Mouse (Mus musculus): ENCODE data around the gene Kctd19. TPM values are rescaled to one million over a fixed set of nuclear protein-coding genes. Genes with fewer than 3 reads are reported as not detected.

Kctd19 gene
- polyA plus RNA-seq, 1 experiment from 2014 or later: not detected

Other genes starting within 250 kb of the Kctd19 start
- gene Cbfb, start 242.8 kb downstream of the Kctd19 start, polyA plus RNA-seq (2014; fragmentation: Nextera tagmentation; extraction: Ambion mirVana): 119 and 139 TPM in 2 replicates
- gene D230025D16Rik, start 188.4 kb downstream of the Kctd19 start, polyA plus RNA-seq (2014; fragmentation: Nextera tagmentation; extraction: Ambion mirVana): 30.8 and 31.5 TPM in 2 replicates
- 2.3 and 3.3 TPM in 2 replicates for gene B3gnt9, start 158.3 kb downstream of the Kctd19 start, polyA plus RNA-seq (2014; fragmentation: Nextera tagmentation; extraction: Ambion mirVana)
- 14.0 and 16.6 TPM in 2 replicates for gene Tradd, start 148.9 kb downstream of the Kctd19 start, polyA plus RNA-seq (2014; fragmentation: Nextera tagmentation; extraction: Ambion mirVana)
- gene Fbxl8, start 148.9 kb downstream of the Kctd19 start, polyA plus RNA-seq (2014; fragmentation: Nextera tagmentation; extraction: Ambion mirVana): 1.2 and 2.0 TPM in 2 replicates
- gene Hsf4, start 143.7 kb downstream of the Kctd19 start, polyA plus RNA-seq (2014; fragmentation: Nextera tagmentation; extraction: Ambion mirVana): 0.13 TPM in 1 of 2 replicates, not detected in the other
- 0.84 and 1.2 TPM in 2 replicates for gene Nol3, start 137.4 kb downstream of the Kctd19 start, polyA plus RNA-seq (2014; fragmentation: Nextera tagmentation; extraction: Ambion mirVana)
- gene 4931428F04Rik, start 123.6 kb downstream of the Kctd19 start, polyA plus RNA-seq (2014; fragmentation: Nextera tagmentation; extraction: Ambion mirVana): 23.6 and 25.2 TPM in 2 replicates
- gene Exoc3l, start 117.4 kb downstream of the Kctd19 start, polyA plus RNA-seq (2014; fragmentation: Nextera tagmentation; extraction: Ambion mirVana): 7.2 and 8.2 TPM in 2 replicates
- gene E2f4, start 115.8 kb downstream of the Kctd19 start, polyA plus RNA-seq (2014; fragmentation: Nextera tagmentation; extraction: Ambion mirVana): 103 and 110 TPM in 2 replicates
- gene Elmo3, start 107.9 kb downstream of the Kctd19 start, polyA plus RNA-seq (2014; fragmentation: Nextera tagmentation; extraction: Ambion mirVana): 2.8 and 3.3 TPM in 2 replicates
- gene Lrrc29, start 87.2 kb downstream of the Kctd19 start, polyA plus RNA-seq (2014; fragmentation: Nextera tagmentation; extraction: Ambion mirVana): 0.83 and 0.98 TPM in 2 replicates
- gene Tmem208, start 87.1 kb downstream of the Kctd19 start, polyA plus RNA-seq (2014; fragmentation: Nextera tagmentation; extraction: Ambion mirVana): 91.7 and 99.6 TPM in 2 replicates
- 1.8 and 2.6 TPM in 2 replicates for gene Fhod1, start 65.5 kb downstream of the Kctd19 start, polyA plus RNA-seq (2014; fragmentation: Nextera tagmentation; extraction: Ambion mirVana)
- gene Slc9a5, start 64.7 kb downstream of the Kctd19 start, polyA plus RNA-seq (2014; fragmentation: Nextera tagmentation; extraction: Ambion mirVana): 3.8 and 4.0 TPM in 2 replicates
- gene Plekhg4, start 40.2 kb downstream of the Kctd19 start, polyA plus RNA-seq (2014; fragmentation: Nextera tagmentation; extraction: Ambion mirVana): 0.28 and 0.29 TPM in 2 replicates
- 0.39 and 0.49 TPM in 2 replicates for gene Lrrc36, start 69 bp upstream of the Kctd19 start, polyA plus RNA-seq (2014; fragmentation: Nextera tagmentation; extraction: Ambion mirVana)
- gene Tppp3, start 58.0 kb upstream of the Kctd19 start, polyA plus RNA-seq (2014; fragmentation: Nextera tagmentation; extraction: Ambion mirVana): 49.5 and 59.1 TPM in 2 replicates
- gene Zdhhc1, start 83.4 kb upstream of the Kctd19 start, polyA plus RNA-seq (2014; fragmentation: Nextera tagmentation; extraction: Ambion mirVana): 15.0 and 17.9 TPM in 2 replicates
- 11.9 and 12.6 TPM in 2 replicates for gene Hsd11b2, start 105.3 kb upstream of the Kctd19 start, polyA plus RNA-seq (2014; fragmentation: Nextera tagmentation; extraction: Ambion mirVana)
- 89.8 and 95.5 TPM in 2 replicates for gene Atp6v0d1, start 152.5 kb upstream of the Kctd19 start, polyA plus RNA-seq (2014; fragmentation: Nextera tagmentation; extraction: Ambion mirVana)
- gene Ripor1, start 191.8 kb upstream of the Kctd19 start, polyA plus RNA-seq (2014; fragmentation: Nextera tagmentation; extraction: Ambion mirVana): 7.3 and 8.7 TPM in 2 replicates
- gene Ctcf, start 223.1 kb upstream of the Kctd19 start, polyA plus RNA-seq (2014; fragmentation: Nextera tagmentation; extraction: Ambion mirVana): 116 and 118 TPM in 2 replicates
- gene Agrp, start 223.9 kb upstream of the Kctd19 start, polyA plus RNA-seq (2014; fragmentation: Nextera tagmentation; extraction: Ambion mirVana): 1.0 and 1.7 TPM in 2 replicates